Mouse (Mus musculus) heart, adult 18-20 months (tissue): ENCODE measurements around the gene Nrf1. TPM values are rescaled to one million over a fixed set of nuclear protein-coding genes. Genes with fewer than 3 reads are reported as not detected.

Experiments used
- DNase-seq, 2 experiments: peaks; one replicate each; pipeline ENCODE4 v3.0.0; 2021 to 2022; ENCODE audit warnings: mixed read lengths in 1 of 2
- total RNA-seq, 2 experiments: library from RNA; stranded (reverse); gene quantifications; 2 replicates each; pipeline ENCODE4 v1.2.3; 2021

Nrf1 gene
- total RNA-seq, 2 experiments from 2014 or later, result 12.4 to 12.6 TPM

GRCm38 (mm10) chr6:30147058-30147457 lies 99.3 kb downstream of the Nrf1 start:
- no peak for DNase-seq

- DNase-seq, result no peak
Measured at GRCm38 (mm10) chr6:30147753-30148152, 100.0 kb downstream of the Nrf1 start.

- DNase-seq, result no peak
Measured at GRCm38 (mm10) chr6:30150471-30150870, 102.7 kb downstream of the Nrf1 start.

GRCm38 (mm10) chr6:30152163-30152562 lies 104.4 kb downstream of the Nrf1 start:
- DNase-seq, result no peak

- peak in 1 of 2 experiments; percentile 14 for DNase-seq
Measured at GRCm38 (mm10) chr6:30152649-30153048, 104.9 kb downstream of the Nrf1 start.

GRCm38 (mm10) chr6:30153076-30153475 lies 105.3 kb downstream of the Nrf1 start:
- no peak for DNase-seq

GRCm38 (mm10) chr6:30153733-30154415 lies 106.1 kb downstream of the Nrf1 start:
- DNase-seq, result no peak

GRCm38 (mm10) chr6:30159516-30160045 lies 111.8 kb downstream of the Nrf1 start:
- DNase-seq, result no peak

- no peak for DNase-seq
Measured at GRCm38 (mm10) chr6:30160408-30160807, 112.6 kb downstream of the Nrf1 start.

- DNase-seq, result no peak
Measured at GRCm38 (mm10) chr6:30161618-30162017, 113.8 kb downstream of the Nrf1 start.

GRCm38 (mm10) chr6:30162091-30162490 lies 114.3 kb downstream of the Nrf1 start:
- no peak for DNase-seq

GRCm38 (mm10) chr6:30166349-30166748 lies 118.6 kb downstream of the Nrf1 start:
- no peak for DNase-seq

GRCm38 (mm10) chr6:30167192-30167591 lies 119.4 kb downstream of the Nrf1 start:
- DNase-seq, result no peak

- DNase-seq, result peak in 1 of 2 experiments; percentile 51
Measured at GRCm38 (mm10) chr6:30168275-30168674, 120.5 kb downstream of the Nrf1 start.

GRCm38 (mm10) chr6:30169148-30169547 lies 121.4 kb downstream of the Nrf1 start:
- no peak for DNase-seq

GRCm38 (mm10) chr6:30171226-30171625 lies 123.4 kb downstream of the Nrf1 start:
- no peak for DNase-seq

- no peak for DNase-seq
Measured at GRCm38 (mm10) chr6:30171967-30172366, 124.2 kb downstream of the Nrf1 start.

GRCm38 (mm10) chr6:30172441-30172819 lies 124.6 kb downstream of the Nrf1 start:
- no peak for DNase-seq

GRCm38 (mm10) chr6:30172820-30173550 lies 125.2 kb downstream of the Nrf1 start:
- DNase-seq, result peak in 1 of 2 experiments; percentile 41

GRCm38 (mm10) chr6:30173551-30174460 lies 126.0 kb downstream of the Nrf1 start:
- DNase-seq, result no peak

GRCm38 (mm10) chr6:30174461-30175224 lies 126.9 kb downstream of the Nrf1 start:
- no peak for DNase-seq
